28 mouse cellular contexts compared by ENCODE assay signal in genomic region chr6:146204470-146204869, GRCm38 (mm10).
"Had no signal": no experiment of that assay in that cellular context is flagged by ENCODE, and none has a peak within 500 bp of the region (broad histone marks: within the 10 kb centered on the region; RNA-seq: fewer than 3 reads in every experiment).

No protein-coding gene starts in this region.

- H3K9me3 ChIP-seq: heart, embryonic 13.5 days; heart, embryonic 15.5 days; hindbrain, embryonic 10.5 days; hindbrain, embryonic 12.5 days; intestine, embryonic 15.5 days; limb, embryonic 10.5 days; limb, embryonic 12.5 days; liver, embryonic 13.5 days; liver, embryonic 15.5 days had no signal

- H3K4me2 ChIP-seq: heart, embryonic 11.5 days; heart, embryonic 13.5 days; heart, embryonic 15.5 days; hindbrain, embryonic 12.5 days; hindbrain, embryonic 14.5 days; intestine, embryonic 15.5 days; limb, embryonic 12.5 days; liver, embryonic 11.5 days; liver, embryonic 13.5 days; liver, embryonic 15.5 days had no signal

- ATAC-seq: hindbrain, embryonic 16.5 days; inflammation-experienced regulatory T-cells, adult 6 months; intestine, embryonic 15.5 days; intestine, postnatal 0 days had no signal

- H3K27ac ChIP-seq: gastrocnemius, adult 2 months; heart, adult 2 months; heart, embryonic 13.5 days; heart, embryonic 15.5 days; hindbrain, embryonic 10.5 days; hindbrain, embryonic 12.5 days; hindbrain, embryonic 14.5 days; intestine, embryonic 15.5 days; layer of hippocampus, adult 2 months; left cerebral cortex, adult 2 months; limb, embryonic 10.5 days; limb, embryonic 12.5 days; liver, embryonic 13.5 days; liver, embryonic 15.5 days had no signal

- H3K4me3 ChIP-seq: gastrocnemius, adult 2 months; heart, adult 2 months; heart, embryonic 13.5 days; heart, embryonic 15.5 days; hindbrain, embryonic 10.5 days; hindbrain, embryonic 12.5 days; intestine, embryonic 15.5 days; layer of hippocampus, adult 2 months; left cerebral cortex, adult 2 months; limb, embryonic 10.5 days; limb, embryonic 12.5 days; liver, embryonic 13.5 days; liver, embryonic 15.5 days had no signal

- H3K27me3 ChIP-seq: heart, embryonic 13.5 days; heart, embryonic 15.5 days; hindbrain, embryonic 12.5 days; intestine, embryonic 15.5 days; limb, embryonic 12.5 days; liver, embryonic 13.5 days; liver, embryonic 15.5 days had no signal

- H3K9ac ChIP-seq: heart, embryonic 13.5 days; heart, embryonic 15.5 days; hindbrain, embryonic 12.5 days; hindbrain, embryonic 14.5 days; intestine, embryonic 15.5 days; limb, embryonic 12.5 days; liver, embryonic 13.5 days; liver, embryonic 15.5 days had no signal

- DNase-seq: gastrocnemius, adult 2 months; gastrocnemius, postnatal 10 days; gastrocnemius, postnatal 25 days; heart, adult 2 months; heart, postnatal 4 days; kidney, adult 18-20 months; kidney, adult 8-10 months; kidney, postnatal 10 days; kidney, postnatal 25 days; kidney, postnatal 4 days; liver; liver, embryonic 13.5 days had no signal

- H3K36me3 ChIP-seq: heart, embryonic 15.5 days; hindbrain, embryonic 10.5 days; hindbrain, embryonic 12.5 days; intestine, embryonic 15.5 days; limb, embryonic 10.5 days; limb, embryonic 12.5 days; liver, embryonic 13.5 days; liver, embryonic 15.5 days had no signal

- H3K4me1 ChIP-seq: hindbrain, embryonic 10.5 days; hindbrain, embryonic 12.5 days; intestine, embryonic 15.5 days had no signal
